Mouse (Mus musculus) MEL (cell line): Measurements from ENCODE around the gene Cend1.

Experiments
- CTCF ChIP-seq, 3 experiments: IDR thresholded peaks in 2 of 3; conservative IDR thresholded peaks in 1 of 3; 2 replicates each; pipeline ENCODE4 v1.5.1; 2011 to 2012; ENCODE audit warnings: low read length in 3 of 3, low read depth in 2 of 3, mild to moderate bottlenecking in 2 of 3, improper control_type of control experiment in 1 of 3, inconsistent platforms in 1 of 3, mixed read lengths in 1 of 3, moderate library complexity in 1 of 3; ENCODE audit not compliant: control insufficient read depth in 1 of 3, insufficient read depth in 1 of 3, poor library complexity in 1 of 3, severe bottlenecking in 1 of 3
- EP300 ChIP-seq, 2 experiments: IDR thresholded peaks; 2 replicates each; pipeline ENCODE4 v1.6.1; 2011; ENCODE audit warnings: improper control_type of control experiment in 2 of 2, low read length in 2 of 2, low read depth in 1 of 2, mild to moderate bottlenecking in 1 of 2
- POLR2A ChIP-seq, 2 experiments: IDR thresholded peaks; 2 replicates each; pipeline ENCODE4 v1.6.1; 2011 to 2012; ENCODE audit warnings: low read length in 2 of 2, mild to moderate bottlenecking in 2 of 2, control low read depth in 1 of 2, improper control_type of control experiment in 1 of 2, low read depth in 1 of 2, moderate library complexity in 1 of 2; ENCODE audit not compliant: control insufficient read depth in 1 of 2, insufficient read depth in 1 of 2, poor library complexity in 1 of 2
- UBTF ChIP-seq: IDR thresholded peaks from 2 replicates; pipeline ENCODE4 v1.6.1; 2012; ENCODE audit warnings: low read depth, mild to moderate bottlenecking, inconsistent platforms, low read length, improper control_type of control experiment, moderate library complexity, borderline replicate concordance; ENCODE audit not compliant: insufficient read depth
- ZNF384 ChIP-seq: IDR thresholded peaks from 2 replicates; pipeline ENCODE4 v1.6.1; 2012; ENCODE audit warnings: low read depth, mild to moderate bottlenecking, inconsistent platforms, low read length, improper control_type of control experiment

GRCm38 (mm10) chr7:141457236-141457635, 27.9 kb upstream of the Cend1 start:
- TF ChIP-seq POLR2A (IDR thresholded peaks at IDR 0.05; ENCODE audit: control insufficient read depth in 1 of 2, insufficient read depth in 1 of 2, low read depth in 1 of 2, low read length in 2 of 2, poor library complexity in 1 of 2) = no peak
- TF ChIP-seq EP300 (IDR thresholded peaks at IDR 0.05; ENCODE audit: low read depth in 1 of 2, low read length in 2 of 2) = no peak
- TF ChIP-seq UBTF = no peak
- TF ChIP-seq ZNF384 = no peak
- TF ChIP-seq CTCF (IDR thresholded peaks at IDR 0.05 in 2 of 3, conservative IDR thresholded peaks at IDR 0.05 in 1 of 3; ENCODE audit: control insufficient read depth in 1 of 3, insufficient read depth in 1 of 3, low read depth in 2 of 3, low read length in 3 of 3, poor library complexity in 1 of 3, severe bottlenecking in 1 of 3) = no peak
